Mouse (Mus musculus) ES-CJ7 (cell line): ENCODE results near the gene Camta1.

Experiments
- DNase-seq: peaks from one replicate; pipeline ENCODE4 v3.0.0; 2011; ENCODE audit warnings: low read depth, low spot score

Camta1 gene

GRCm38 (mm10) chr4:151330983-151331382, 530.7 kb downstream of the Camta1 start:
- DNase-seq: peak; percentile 23

DNA sequence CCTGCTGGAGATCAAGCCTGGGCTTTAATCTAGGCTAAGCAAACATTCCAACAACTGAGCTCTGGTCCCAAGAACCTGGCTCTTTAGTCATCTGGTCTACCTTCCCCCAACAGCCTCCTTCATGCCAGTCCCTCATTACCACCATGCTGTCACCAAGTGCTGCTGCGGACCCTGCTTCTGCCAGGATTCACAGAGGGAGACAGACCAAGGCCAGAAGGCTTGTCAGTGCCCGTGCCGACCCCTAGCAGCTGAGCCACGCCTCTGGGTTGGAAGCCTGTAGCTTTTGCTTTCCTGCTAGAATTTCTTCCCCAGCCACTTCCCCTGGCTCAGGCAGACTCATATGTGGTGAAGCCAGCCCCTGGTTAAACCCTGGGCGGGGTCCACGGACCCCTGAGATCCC, 533.6 kb downstream of the Camta1 start:
- DNase-seq: no peak

DNA sequence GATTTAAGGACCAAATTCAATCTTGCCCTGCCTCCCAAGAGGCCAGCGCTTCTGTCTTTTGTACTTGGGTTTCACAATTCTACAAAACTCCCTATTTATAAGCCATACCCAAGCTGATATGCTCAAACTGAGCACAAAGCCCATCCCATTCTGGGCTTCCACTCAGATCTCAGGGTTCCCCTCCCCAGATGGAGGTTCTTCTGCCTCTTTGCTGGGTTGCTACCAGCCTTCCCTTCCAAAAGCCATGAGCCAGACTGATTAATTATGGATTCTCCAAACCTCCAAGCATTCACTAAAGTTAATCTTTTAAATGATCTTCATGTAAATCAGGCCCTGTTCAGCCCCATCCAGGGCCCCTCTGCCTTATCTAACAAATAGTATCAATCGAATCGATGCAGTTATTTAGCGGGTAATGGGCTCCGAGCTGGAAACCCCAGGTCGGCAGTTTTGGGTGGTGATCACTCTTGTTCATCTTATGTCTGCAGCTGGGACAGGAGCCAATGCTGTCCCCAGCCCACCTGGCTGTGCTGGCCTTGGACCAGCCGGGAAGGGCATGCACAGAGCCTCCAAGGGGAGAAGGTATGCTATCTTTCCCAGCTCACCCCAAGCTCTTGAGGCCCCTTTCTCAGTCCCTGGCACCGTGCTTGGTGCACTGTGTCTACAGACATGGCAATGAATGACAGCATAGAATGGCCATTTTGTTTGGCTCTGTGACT, 534.5 kb downstream of the Camta1 start:
- no peak for DNase-seq

- DNase-seq: no peak
Observed at GRCm38 (mm10) chr4:151316428-151316827, 545.2 kb downstream of the Camta1 start.

DNA sequence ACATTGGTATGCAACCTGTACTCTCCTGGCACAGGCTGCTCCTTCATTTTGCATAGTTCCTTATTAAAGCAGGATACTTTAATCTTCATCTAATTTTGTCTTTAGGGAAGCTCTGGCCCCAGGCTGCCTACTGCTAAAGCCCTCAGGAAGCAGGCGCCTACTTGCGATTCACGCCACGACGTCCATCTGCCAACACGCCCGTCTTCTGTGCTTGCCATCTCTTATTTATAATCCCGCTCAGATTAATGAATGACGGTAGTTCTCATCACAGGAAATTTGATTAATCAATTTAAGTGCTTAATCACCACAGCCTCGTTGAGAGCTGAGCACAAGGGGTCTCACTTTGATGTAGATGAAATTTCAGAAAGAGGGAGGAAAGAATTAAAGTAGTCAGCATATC, 546.0 kb downstream of the Camta1 start:
- DNase-seq: no peak

GRCm38 (mm10) chr4:151310773-151311172, 550.9 kb downstream of the Camta1 start:
- no peak for DNase-seq

GRCm38 (mm10) chr4:151310056-151310685, 551.5 kb downstream of the Camta1 start:
- DNase-seq: no peak

DNA sequence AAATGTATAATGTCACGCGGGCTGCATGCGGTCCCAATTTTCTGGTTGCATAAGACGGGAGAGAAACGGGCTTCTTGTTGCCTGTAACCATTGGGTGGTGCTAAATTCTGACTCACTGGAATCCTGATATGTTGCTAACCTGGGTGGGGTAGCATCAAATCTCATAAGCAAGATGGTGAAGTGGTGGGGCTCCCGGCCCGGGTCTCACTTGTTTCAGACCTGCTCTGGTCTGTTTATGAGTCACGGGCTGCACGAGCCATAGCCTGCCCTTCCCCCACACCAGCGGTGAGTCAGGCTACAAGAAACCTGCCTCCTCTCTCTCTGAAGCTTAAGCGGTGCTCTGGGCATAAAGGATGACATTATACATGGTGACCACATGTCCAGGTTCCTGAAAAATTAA, 554.8 kb downstream of the Camta1 start:
- no peak for DNase-seq

GRCm38 (mm10) chr4:151306311-151306765, 555.3 kb downstream of the Camta1 start:
- no peak for DNase-seq

DNA sequence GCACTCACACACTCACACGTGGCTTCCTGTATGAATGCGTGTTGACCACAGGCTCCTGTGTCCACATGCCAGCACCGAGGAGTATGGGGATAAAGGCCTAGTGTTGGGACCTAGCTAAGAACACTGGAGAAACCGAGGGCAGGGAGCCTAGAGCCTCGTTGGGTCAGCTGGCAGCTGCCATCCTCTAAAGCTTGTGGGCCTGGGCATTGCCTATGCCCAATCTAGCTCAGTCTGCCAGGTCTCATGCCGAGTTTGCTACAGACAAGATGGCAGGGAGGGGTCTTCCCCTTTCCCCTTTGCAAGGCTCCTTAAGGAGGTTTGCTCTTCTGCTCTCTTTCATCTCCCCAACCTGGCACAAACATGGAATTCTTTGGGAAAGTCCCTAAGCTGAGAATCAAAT, 555.9 kb downstream of the Camta1 start:
- no peak for DNase-seq

DNA sequence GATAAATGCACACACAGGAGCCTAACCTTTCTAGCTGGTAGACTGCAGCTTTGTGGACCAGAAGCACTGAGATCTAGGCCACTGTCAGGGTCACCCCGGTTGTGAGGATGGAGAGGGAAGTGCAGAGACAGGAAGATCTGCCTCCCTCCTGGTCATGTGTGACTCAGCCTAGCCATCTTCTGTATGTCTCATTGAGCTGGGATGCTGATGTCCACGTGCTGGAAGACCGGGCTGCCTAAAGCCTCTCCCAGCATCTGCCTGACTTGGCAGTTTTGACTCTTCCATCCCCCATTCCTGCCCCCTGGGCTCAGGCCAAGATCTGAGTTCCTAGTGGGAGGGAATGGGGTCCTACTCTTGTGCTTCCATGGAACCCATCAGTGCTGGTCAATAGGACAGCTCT, 557.7 kb downstream of the Camta1 start:
- DNase-seq: no peak

DNA sequence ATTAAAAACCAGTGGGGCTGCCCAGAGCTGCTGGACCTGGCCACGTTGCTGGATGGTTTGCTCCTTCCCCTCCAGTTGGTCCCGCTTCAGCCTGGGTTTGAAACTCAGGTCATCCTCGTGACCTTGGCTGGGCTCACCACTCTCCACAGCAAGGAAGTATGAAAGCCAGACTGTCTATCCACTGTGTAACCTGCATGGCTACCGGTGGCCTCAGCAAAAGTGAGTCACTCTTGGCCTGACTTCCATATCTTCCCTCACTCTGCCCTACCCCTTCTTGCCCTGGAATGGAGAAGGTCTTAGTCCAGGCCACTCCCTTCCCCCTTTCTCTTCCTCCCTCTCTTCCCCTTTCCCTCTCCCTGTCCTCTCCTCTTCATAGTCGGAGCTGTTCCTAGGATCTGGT, 558.2 kb downstream of the Camta1 start:
- no peak for DNase-seq

DNA sequence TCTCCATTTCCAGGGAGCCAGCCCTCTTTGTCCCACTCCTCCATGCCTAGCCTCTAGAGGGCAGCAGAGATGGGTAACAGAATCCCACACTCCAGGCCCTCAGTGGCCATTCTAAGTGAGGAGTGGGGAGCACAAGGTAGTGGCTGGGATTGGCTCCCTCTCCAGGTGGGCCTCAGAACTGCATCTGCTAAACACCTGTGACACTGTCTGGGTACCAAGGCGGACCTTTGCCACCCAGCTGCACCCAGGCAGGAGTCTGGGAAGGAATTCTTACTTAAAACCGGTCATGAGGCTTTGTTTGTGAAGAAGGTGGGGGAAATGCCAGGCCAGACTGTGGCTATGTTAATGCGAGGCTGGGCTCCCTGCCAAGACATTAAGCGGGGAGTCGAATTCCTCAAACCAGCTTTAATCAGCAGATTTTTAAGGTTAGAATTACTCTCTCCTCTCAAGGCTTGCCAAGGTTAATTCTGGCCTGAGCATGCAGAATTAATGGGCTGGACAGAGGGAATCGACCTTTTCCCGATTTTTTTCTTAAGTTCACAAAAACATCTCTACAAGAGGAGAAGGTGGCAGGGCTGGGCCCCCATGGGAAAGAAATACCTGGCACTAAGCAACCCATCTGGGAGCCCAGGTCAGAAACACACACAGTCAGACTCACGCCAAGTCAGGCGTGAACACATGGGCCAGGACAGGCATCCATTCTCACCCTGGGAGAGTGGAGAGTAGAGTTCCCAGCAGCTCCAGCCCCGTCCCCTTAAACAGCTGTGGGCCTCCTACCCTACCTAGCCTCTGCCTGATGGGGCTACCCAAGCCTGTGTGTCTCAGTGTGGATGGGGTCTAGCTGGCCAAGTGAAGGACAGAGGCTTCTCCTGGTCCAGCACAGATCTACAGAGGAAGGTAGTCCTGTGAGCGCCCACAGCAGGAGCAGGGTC, 559.2 kb downstream of the Camta1 start:
- DNase-seq: peak; percentile 86

DNA sequence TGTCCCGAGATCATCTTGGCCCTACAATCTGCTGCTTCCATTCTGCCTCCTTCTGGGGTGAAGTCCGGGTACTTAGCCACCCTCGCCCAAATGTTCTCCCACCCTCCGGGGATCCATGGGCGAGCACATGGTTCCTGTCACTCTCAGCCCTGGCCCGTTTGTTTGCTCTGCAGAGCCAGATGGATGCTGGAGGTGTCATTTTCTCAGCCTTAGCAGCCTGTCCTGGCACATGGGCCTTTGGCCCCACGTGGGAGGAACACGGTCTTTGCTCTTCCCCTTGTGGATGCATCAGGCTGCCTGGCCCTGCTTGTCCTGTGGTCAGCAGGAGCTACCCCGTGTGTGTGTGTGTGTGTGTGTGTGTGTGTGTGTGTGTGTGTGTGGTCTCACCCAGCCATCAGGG, 560.3 kb downstream of the Camta1 start:
- DNase-seq: no peak

GRCm38 (mm10) chr4:151300706-151301105, 561.0 kb downstream of the Camta1 start:
- peak; percentile 25 for DNase-seq

DNA sequence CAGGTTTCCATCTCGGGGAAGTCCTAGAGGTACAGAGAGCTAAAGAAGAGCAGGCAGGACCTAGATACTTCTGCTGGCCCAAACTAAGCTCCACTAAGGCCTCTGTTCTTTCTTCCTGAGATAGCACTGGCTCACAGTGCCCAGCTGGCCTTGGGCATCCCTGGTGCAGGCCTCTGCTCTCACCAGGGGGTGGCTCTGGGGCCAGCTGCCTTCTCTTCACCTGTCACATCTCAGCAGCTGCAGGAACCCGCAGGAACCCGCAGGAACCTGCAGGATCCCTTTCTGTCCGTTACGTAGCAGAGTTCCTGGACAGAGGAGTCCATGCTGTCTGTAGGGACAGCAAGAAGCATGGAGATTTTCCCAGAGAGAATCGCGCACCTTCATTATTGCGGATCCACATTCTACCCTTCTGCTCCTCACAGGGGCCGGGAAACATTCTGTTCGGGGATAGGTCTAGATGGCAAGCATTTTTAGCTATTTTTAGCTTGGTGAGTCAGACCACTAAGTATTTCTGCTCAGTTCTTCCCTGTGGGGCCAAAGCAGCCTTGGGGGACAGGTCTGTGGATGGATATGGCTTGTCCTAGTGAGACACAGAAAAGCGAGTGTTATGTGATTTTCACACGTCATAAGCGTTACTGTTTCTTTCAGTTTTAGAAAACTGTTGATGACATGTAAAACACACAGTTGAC, 566.0 kb downstream of the Camta1 start:
- no peak for DNase-seq

DNA sequence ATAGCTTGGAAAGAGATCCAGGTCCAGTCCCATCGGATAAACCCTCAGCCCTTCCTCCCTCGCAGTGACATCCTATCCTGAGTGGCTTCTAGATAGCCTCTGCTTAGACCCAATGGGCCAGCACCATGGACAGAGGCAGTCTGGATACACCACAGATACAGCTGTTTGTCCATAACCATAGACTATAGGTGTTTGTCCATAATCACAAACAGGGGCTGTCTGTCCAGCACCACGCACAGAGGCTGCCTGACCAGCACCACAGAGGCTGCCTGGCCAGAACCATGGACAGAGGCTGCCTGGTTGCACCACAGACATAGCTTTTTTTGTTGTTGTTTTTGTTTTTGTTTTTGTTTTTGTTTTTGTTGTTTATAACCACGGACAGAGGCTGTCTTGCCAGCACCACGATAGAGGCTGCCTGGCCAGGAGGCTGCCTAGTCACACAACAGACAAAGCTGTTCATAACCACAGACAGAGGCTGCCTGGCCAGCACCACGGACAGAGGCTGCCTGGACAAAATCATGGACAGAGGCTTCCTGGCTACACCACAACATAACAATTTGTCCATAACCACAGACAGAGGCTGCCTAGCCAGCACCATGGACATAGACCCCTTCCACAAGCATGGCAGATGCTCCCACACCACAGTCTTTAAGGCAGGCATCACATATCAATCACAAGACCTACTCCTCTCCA, 572.6 kb downstream of the Camta1 start:
- DNase-seq: peak; percentile 34

GRCm38 (mm10) chr4:151285905-151286445, 575.7 kb downstream of the Camta1 start:
- DNase-seq: no peak

DNA sequence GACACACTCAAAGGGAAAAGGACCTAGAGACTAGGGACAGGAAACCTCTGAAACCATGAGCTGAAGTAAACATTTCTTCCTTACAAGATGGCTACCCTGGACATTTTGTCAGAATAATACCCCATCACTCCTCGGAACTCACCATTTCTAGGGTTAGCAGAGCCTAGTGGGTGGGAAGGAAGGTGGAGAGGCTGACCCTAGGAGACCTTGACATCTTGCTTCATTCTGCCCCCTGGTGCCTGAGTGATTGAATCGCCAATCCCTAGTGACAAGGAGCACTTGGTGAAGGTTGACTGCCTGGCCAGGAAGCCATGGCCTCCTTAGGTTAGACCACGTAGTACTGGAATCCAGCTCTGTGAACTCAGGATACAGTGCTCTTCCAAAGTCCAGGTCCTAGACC, 576.2 kb downstream of the Camta1 start:
- peak; percentile 69 for DNase-seq

GRCm38 (mm10) chr4:151283092-151283741, 578.5 kb downstream of the Camta1 start:
- peak; percentile 78 for DNase-seq
